13 mouse cellular contexts compared by ENCODE assay signal in the genomic region with DNA sequence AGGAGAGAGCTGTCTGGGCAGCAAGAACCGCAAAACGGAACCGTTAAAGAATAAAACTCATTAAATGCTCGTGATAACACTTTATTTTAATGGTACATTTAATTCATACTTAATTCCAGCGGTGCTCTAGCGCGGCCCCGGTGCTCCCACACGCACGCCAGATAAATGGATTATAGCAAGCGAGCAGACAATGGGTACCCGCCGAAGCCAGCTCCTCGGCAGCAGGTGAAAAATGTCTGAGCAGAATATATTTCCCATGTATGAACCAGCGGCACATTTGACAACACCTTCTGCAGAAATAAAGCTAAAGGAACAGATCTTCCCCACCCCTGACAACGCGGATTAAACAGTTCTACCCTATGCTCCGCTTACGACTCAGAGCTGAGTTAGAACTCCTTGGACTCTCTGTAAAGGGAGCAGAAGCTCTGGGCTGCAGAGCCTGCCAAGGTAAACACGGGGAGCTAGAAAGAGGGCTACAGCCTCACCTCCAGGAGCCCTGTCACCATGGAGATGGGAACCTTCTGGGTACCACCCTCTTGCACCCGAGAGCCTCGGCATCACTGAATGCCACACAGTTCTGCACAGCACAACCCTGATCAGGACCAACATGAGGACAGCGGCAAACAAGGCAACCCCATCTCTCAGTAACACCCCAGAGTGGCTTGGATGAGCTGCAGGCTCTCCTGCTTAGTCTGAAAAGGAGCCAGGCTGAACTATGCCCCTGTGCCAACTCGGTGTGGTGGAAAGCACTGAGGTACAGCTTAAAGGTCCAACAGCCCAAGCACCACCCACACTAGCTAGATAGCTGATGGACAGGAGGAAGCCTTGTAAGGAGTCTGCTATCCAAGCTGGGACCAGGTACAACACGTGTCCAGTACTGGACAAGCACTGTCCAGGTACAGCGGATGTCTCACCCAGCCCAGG.
DNase-seq lines count a peak whose midpoint lies in the region; ATAC-seq and TF ChIP-seq lines count a peak whose summit lies in the region.
"Had no signal": no experiment of that assay in that cellular context is flagged by ENCODE, and none has a peak within 500 bp of the region (broad histone marks: within the 10 kb centered on the region; RNA-seq: fewer than 3 reads in every experiment).

No protein-coding gene starts in this region.

- intact Hi-C loops in left cerebral cortex, postnatal 10 days (cut with DNase I), result no loop called here

- H3K4me2 ChIP-seq in forebrain, embryonic 15.5 days (replicated peaks), result no peak overlapping the region
- no peak overlapping the region for H3K4me2 ChIP-seq in forebrain, embryonic 16.5 days (ENCODE audit: low read length)
- H3K4me2 ChIP-seq in midbrain, embryonic 14.5 days (ENCODE audit: low read length), result no peak overlapping the region
- H3K4me2 ChIP-seq: lung, embryonic 14.5 days had no signal

- H3K36me3 ChIP-seq in forebrain, embryonic 15.5 days, result no peaks in the 10 kb centered on the region
- H3K36me3 ChIP-seq in forebrain, embryonic 16.5 days (ENCODE audit: control insufficient read depth, insufficient read depth), result no peaks in the 10 kb centered on the region
- H3K36me3 ChIP-seq in midbrain, embryonic 14.5 days (ENCODE audit: control insufficient read depth, insufficient read depth, low read length), result no peaks in the 10 kb centered on the region
- H3K36me3 ChIP-seq: heart, embryonic 10.5 days had no signal

- H3K4me3 ChIP-seq in forebrain, embryonic 15.5 days, result no peak overlapping the region
- H3K4me3 ChIP-seq in forebrain, embryonic 16.5 days (replicated peaks; ENCODE audit: low read length), result no peak overlapping the region
- H3K4me3 ChIP-seq in midbrain, embryonic 14.5 days (replicated peaks; ENCODE audit: low read depth, low read length), result no peak overlapping the region
- H3K4me3 ChIP-seq: erythroblast, embryonic 14.5 days; heart, embryonic 10.5 days had no signal

- 69% methylated on average over 26 of the region's 26 CpGs for WGBS in forebrain, embryonic 15.5 days
- WGBS in forebrain, embryonic 16.5 days, result 66% methylated on average over 26 of the region's 26 CpGs
- 50% methylated on average over 26 of the region's 26 CpGs for WGBS in midbrain, embryonic 14.5 days

- H3K27ac ChIP-seq in forebrain, embryonic 15.5 days (replicated peaks), result peak overlapping the region; percentile 59
- H3K27ac ChIP-seq in forebrain, embryonic 16.5 days (ENCODE audit: low read length), result no peak overlapping the region
- peak overlapping the region; percentile 70 for H3K27ac ChIP-seq in midbrain, embryonic 14.5 days (replicated peaks; ENCODE audit: low read depth, low read length)
- H3K27ac ChIP-seq: heart, embryonic 10.5 days had no signal

- H3K9me3 ChIP-seq in forebrain, embryonic 15.5 days, result no peaks in the 10 kb centered on the region
- H3K9me3 ChIP-seq in forebrain, embryonic 16.5 days (ENCODE audit: control insufficient read depth, low read length), result no peaks in the 10 kb centered on the region
- no peaks in the 10 kb centered on the region for H3K9me3 ChIP-seq in midbrain, embryonic 14.5 days (ENCODE audit: control insufficient read depth, low read length)
- H3K9me3 ChIP-seq: heart, embryonic 10.5 days had no signal

- ATAC-seq in forebrain, embryonic 15.5 days (replicated peaks), result 0 out of 2 replicates have a peak, but pooled peaks have one; percentile 24
- no peak for ATAC-seq in forebrain, embryonic 16.5 days
- no peak for ATAC-seq in midbrain, embryonic 14.5 days (ENCODE audit: low FRiP score, low TSS enrichment)

- H3K27me3 ChIP-seq in forebrain, embryonic 15.5 days, result no peaks in the 10 kb centered on the region
- no peaks in the 10 kb centered on the region for H3K27me3 ChIP-seq in forebrain, embryonic 16.5 days (replicated peaks; ENCODE audit: control insufficient read depth, insufficient read depth, low read length)
- no peaks in the 10 kb centered on the region for H3K27me3 ChIP-seq in midbrain, embryonic 14.5 days (ENCODE audit: control insufficient read depth, insufficient read depth, low read length)

- peak; percentile 57 for DNase-seq in brain, embryonic 14.5 days (ENCODE audit: low read depth)
- peak; percentile 62 to 68 for DNase-seq in cerebellum, postnatal 10 days
- DNase-seq in midbrain, embryonic 14.5 days, result peak; percentile 63
- DNase-seq in left cerebral cortex, postnatal 10 days (ENCODE audit: extremely low spot score in 1 of 2, low spot score in 2 of 2), result no peak
- DNase-seq in right cerebral cortex, postnatal 25 days, result no peak
- no peak for DNase-seq in kidney, adult 9 months
- DNase-seq: gastrocnemius, postnatal 10 days; lung, embryonic 14.5 days; thymus, postnatal 14 days had no signal

- H3K9ac ChIP-seq in forebrain, embryonic 15.5 days (replicated peaks), result no peak overlapping the region
- no peak overlapping the region; the same call in 1 of the 2 replicates for H3K9ac ChIP-seq in forebrain, embryonic 16.5 days (replicated peaks; ENCODE audit: low read depth, low read length)
- H3K9ac ChIP-seq in midbrain, embryonic 14.5 days (replicated peaks; ENCODE audit: low read length), result 0 out of 2 replicates have a peak overlapping the region, but pooled peaks have one; percentile 10
- H3K9ac ChIP-seq: lung, embryonic 14.5 days had no signal

- no peak for TF ChIP-seq CTCF in brain, embryonic 14.5 days (IDR thresholded peaks at IDR 0.05; ENCODE audit: borderline replicate concordance, extremely low read depth, insufficient read depth, insufficient read length)

- peaks cover 42% of the 10 kb centered on the region for H3K4me1 ChIP-seq in forebrain, embryonic 15.5 days
- H3K4me1 ChIP-seq in forebrain, embryonic 16.5 days (replicated peaks; ENCODE audit: control insufficient read depth, insufficient read depth, low read length), result peaks cover 40% of the 10 kb centered on the region
- H3K4me1 ChIP-seq in midbrain, embryonic 14.5 days (ENCODE audit: control insufficient read depth, insufficient read depth, low read length), result peaks cover 30% of the 10 kb centered on the region

- TF ChIP-seq POLR2A in brain, embryonic 14.5 days (IDR thresholded peaks at IDR 0.05; ENCODE audit: borderline replicate concordance, extremely low read depth, insufficient read depth, insufficient read length, poor library complexity, severe bottlenecking), result no peak

Comparison
In these comparisons a context has a peak if more than half of its experiments do, and no peak if none do; other contexts are left out.
1. DNase-seq: peak in brain, embryonic 14.5 days (single experiment), cerebellum, postnatal 10 days (2 of 2) and midbrain, embryonic 14.5 days (single experiment); none in left cerebral cortex, postnatal 10 days (0 of 2), right cerebral cortex, postnatal 25 days (single experiment) and kidney, adult 9 months (single experiment).